In genomic region chr3:127791056-127791483, GRCm38 (mm10) we compare ENCODE assay signal across 8 mouse cellular contexts. TPM values are rescaled to one million over a fixed set of nuclear protein-coding genes. Genes with fewer than 3 reads are reported as not detected.
DNase-seq lines count a peak whose midpoint lies in the region; ATAC-seq and TF ChIP-seq lines count a peak whose summit lies in the region.

No protein-coding gene starts in this region.

- no peak for DNase-seq in cerebellum, adult 2 months
- DNase-seq in cerebellum, adult 11 months = no peak
- DNase-seq in brain, embryonic 14.5 days (ENCODE audit: low read depth) = peak; percentile 30
- peak; percentile 26 for DNase-seq in neural tube, embryonic 11.5 days (ENCODE audit: low spot score)
- no peak for DNase-seq in MN1 (ENCODE audit: low spot score)
- DNase-seq in ovary, postnatal 10 days (ENCODE audit: low spot score) = no peak

- 4% methylated on average over 15 of the region's 15 CpGs for WGBS in cerebellum, adult 2 months
- WGBS in heart, embryonic 14.5 days = 2% methylated on average over 15 of the region's 15 CpGs
- WGBS in limb, embryonic 12.5 days = under 1% methylated on average over 15 of the region's 15 CpGs
- 2% methylated on average over 15 of the region's 15 CpGs for WGBS in neural tube, embryonic 11.5 days

- H3K4me1 ChIP-seq in cerebellum, adult 2 months (ENCODE audit: control insufficient read depth, insufficient read depth, low read length) = no peaks in the 10 kb centered on the region
- H3K4me1 ChIP-seq in heart, embryonic 14.5 days (ENCODE audit: control insufficient read depth in 2 of 2, insufficient read depth in 2 of 2, low read length in 2 of 2) = peaks cover 4 to 6% of the 10 kb centered on the region in 2 experiments; a peak in 3 of 4 replicates
- peaks cover 13% of the 10 kb centered on the region; the same call in 1 of the 2 replicates for H3K4me1 ChIP-seq in limb, embryonic 12.5 days (replicated peaks)
- H3K4me1 ChIP-seq in neural tube, embryonic 11.5 days (ENCODE audit: control insufficient read depth, insufficient read depth, low read length) = no peaks in the 10 kb centered on the region

- no peak for ATAC-seq in heart, embryonic 14.5 days (ENCODE audit: insufficient number of reproducible peaks, insufficient read depth, low FRiP score, low read depth)
- no peak for ATAC-seq in limb, embryonic 12.5 days (ENCODE audit: insufficient number of reproducible peaks, insufficient read depth, low FRiP score, low TSS enrichment, low read depth)
- ATAC-seq in neural tube, embryonic 11.5 days (ENCODE audit: insufficient read depth, low FRiP score, low TSS enrichment) = no peak

- TF ChIP-seq POLR2A in cerebellum, adult 2 months (IDR thresholded peaks at IDR 0.05; ENCODE audit: borderline replicate concordance, insufficient read depth, low read length) = no peak
- TF ChIP-seq POLR2A in brain, embryonic 14.5 days (IDR thresholded peaks at IDR 0.05; ENCODE audit: borderline replicate concordance, extremely low read depth, insufficient read depth, insufficient read length, poor library complexity, severe bottlenecking) = no peak

- 0 out of 2 replicates have a peak, but pooled peaks cover 1% of the 10 kb centered on the region for H3K27me3 ChIP-seq in cerebellum, adult 2 months (ENCODE audit: control insufficient read depth, insufficient read depth, low read length)
- peaks cover 15% of the 10 kb centered on the region for H3K27me3 ChIP-seq in heart, embryonic 14.5 days (ENCODE audit: control insufficient read depth, insufficient read depth, low read length)
- peaks cover 34% of the 10 kb centered on the region for H3K27me3 ChIP-seq in limb, embryonic 12.5 days
- H3K27me3 ChIP-seq in neural tube, embryonic 11.5 days (ENCODE audit: control insufficient read depth, insufficient read depth, low read length) = peaks cover 19% of the 10 kb centered on the region

- no peak for TF ChIP-seq CTCF in cerebellum, adult 2 months (IDR thresholded peaks at IDR 0.05; ENCODE audit: borderline replicate concordance, insufficient read depth, low read depth, low read length)
- no peak for TF ChIP-seq CTCF in brain, embryonic 14.5 days (IDR thresholded peaks at IDR 0.05; ENCODE audit: borderline replicate concordance, extremely low read depth, insufficient read depth, insufficient read length)

- H3K4me3 ChIP-seq in cerebellum, adult 2 months (replicated peaks; ENCODE audit: insufficient read depth, low read depth, low read length) = peak overlapping the region; percentile 60
- peak overlapping the region; percentile 56 to 71 for H3K4me3 ChIP-seq in heart, embryonic 14.5 days (ENCODE audit: control insufficient read depth in 1 of 2, insufficient read depth in 1 of 2, low read depth in 1 of 2, low read length in 2 of 2)
- H3K4me3 ChIP-seq in limb, embryonic 12.5 days (replicated peaks) = peak overlapping the region; percentile 52
- peak overlapping the region; percentile 48 for H3K4me3 ChIP-seq in neural tube, embryonic 11.5 days (ENCODE audit: low read depth, low read length)

- H3K9me3 ChIP-seq in heart, embryonic 14.5 days (ENCODE audit: control insufficient read depth, low read length) = no peaks in the 10 kb centered on the region; the same call in 1 of the 2 replicates
- H3K9me3 ChIP-seq in limb, embryonic 12.5 days = no peaks in the 10 kb centered on the region
- H3K9me3 ChIP-seq in neural tube, embryonic 11.5 days (ENCODE audit: control insufficient read depth, low read length) = no peaks in the 10 kb centered on the region

- peak overlapping the region; percentile 98 for H3K4me2 ChIP-seq in heart, embryonic 14.5 days (ENCODE audit: low read length)
- peak overlapping the region; percentile 99 for H3K4me2 ChIP-seq in limb, embryonic 12.5 days
- peak overlapping the region; percentile 96 for H3K4me2 ChIP-seq in neural tube, embryonic 11.5 days (ENCODE audit: low read depth)

- peak overlapping the region; percentile 70 for H3K9ac ChIP-seq in heart, embryonic 14.5 days (ENCODE audit: low read length)
- H3K9ac ChIP-seq in limb, embryonic 12.5 days (replicated peaks) = peak overlapping the region; percentile 63
- peak overlapping the region; percentile 36; the same call in 1 of the 2 replicates for H3K9ac ChIP-seq in neural tube, embryonic 11.5 days (ENCODE audit: low read length)

- no peak overlapping the region for H3K27ac ChIP-seq in cerebellum, adult 2 months (ENCODE audit: insufficient read depth, low read length)
- H3K27ac ChIP-seq in heart, embryonic 14.5 days (replicated peaks in 1 of 2; ENCODE audit: control insufficient read depth in 1 of 2, insufficient read depth in 1 of 2, low read depth in 2 of 2, low read length in 2 of 2) = no peak overlapping the region
- H3K27ac ChIP-seq in limb, embryonic 12.5 days = no peak overlapping the region
- no peak overlapping the region for H3K27ac ChIP-seq in neural tube, embryonic 11.5 days (ENCODE audit: low read depth, low read length)

- H3K36me3 ChIP-seq in heart, embryonic 14.5 days (ENCODE audit: control insufficient read depth, insufficient read depth, low read length) = no peaks in the 10 kb centered on the region
- no peaks in the 10 kb centered on the region for H3K36me3 ChIP-seq in limb, embryonic 12.5 days
- H3K36me3 ChIP-seq in neural tube, embryonic 11.5 days (ENCODE audit: control insufficient read depth, insufficient read depth, low read length) = no peaks in the 10 kb centered on the region

RNA-seq across cellular contexts. Expression of gene Tifa, which starts 1.5 kb away (rescaled TPM):
- polyA plus RNA-seq in cerebellum, adult 2 months (2012; rRNA removed) = 3.9 and 4.3 TPM in 2 replicates
- polyA plus RNA-seq in brain, embryonic 14.5 days (2012; rRNA removed) = 2.5 and 3.0 TPM in 2 replicates
- polyA plus RNA-seq in heart, embryonic 14.5 days (2014; fragmentation: Nextera tagmentation; extraction: Ambion mirVana) = 3.6 and 3.8 TPM in 2 replicates
- polyA plus RNA-seq in limb, embryonic 12.5 days (2016; fragmentation: Nextera tagmentation; extraction: Ambion mirVana) = 1.6 and 2.1 TPM in 2 replicates
- 2.4 TPM in 2 replicates for polyA plus RNA-seq in neural tube, embryonic 11.5 days (2014; fragmentation: Nextera tagmentation; extraction: Ambion mirVana)

RNA-seq across cellular contexts. Expression of gene Alpk1, which starts 10.7 kb away (rescaled TPM):
- polyA plus RNA-seq in cerebellum, adult 2 months (2012; rRNA removed) = 1.8 and 2.0 TPM in 2 replicates
- polyA plus RNA-seq in brain, embryonic 14.5 days (2012; rRNA removed) = 2.2 and 2.6 TPM in 2 replicates
- 1.2 and 2.0 TPM in 2 replicates for polyA plus RNA-seq in heart, embryonic 14.5 days (2014; fragmentation: Nextera tagmentation; extraction: Ambion mirVana)
- 0.46 and 0.74 TPM in 2 replicates for polyA plus RNA-seq in limb, embryonic 12.5 days (2016; fragmentation: Nextera tagmentation; extraction: Ambion mirVana)
- 0.64 and 0.74 TPM in 2 replicates for polyA plus RNA-seq in neural tube, embryonic 11.5 days (2014; fragmentation: Nextera tagmentation; extraction: Ambion mirVana)

RNA-seq across cellular contexts. Expression of gene Ap1ar, which starts 46.3 kb away (rescaled TPM):
- polyA plus RNA-seq in cerebellum, adult 2 months (2012; rRNA removed) = 49.8 and 52.8 TPM in 2 replicates
- 43.9 and 69.3 TPM in 2 replicates for polyA plus RNA-seq in brain, embryonic 14.5 days (2012; rRNA removed)
- polyA plus RNA-seq in heart, embryonic 14.5 days (2014; fragmentation: Nextera tagmentation; extraction: Ambion mirVana) = 26.2 and 30.4 TPM in 2 replicates
- 64.8 and 69.4 TPM in 2 replicates for polyA plus RNA-seq in limb, embryonic 12.5 days (2016; fragmentation: Nextera tagmentation; extraction: Ambion mirVana)
- 71.2 and 78.0 TPM in 2 replicates for polyA plus RNA-seq in neural tube, embryonic 11.5 days (2014; fragmentation: Nextera tagmentation; extraction: Ambion mirVana)

Comparison
In these comparisons a context has a peak if more than half of its experiments do, and no peak if none do; other contexts are left out.
1. DNase-seq: peak in brain, embryonic 14.5 days (single experiment) and neural tube, embryonic 11.5 days (single experiment); none in cerebellum, adult 2 months (0 of 2), cerebellum, adult 11 months (single experiment), MN1 (single experiment) and ovary, postnatal 10 days (single experiment).
2. Peak in every context shown above with its lines, with median percentiles within 50 percentile points of each other: H3K4me3 ChIP-seq, H3K4me2 ChIP-seq and H3K9ac ChIP-seq.